Comparison of ENCODE assay signal across 9 mouse cellular contexts in the genomic region with DNA sequence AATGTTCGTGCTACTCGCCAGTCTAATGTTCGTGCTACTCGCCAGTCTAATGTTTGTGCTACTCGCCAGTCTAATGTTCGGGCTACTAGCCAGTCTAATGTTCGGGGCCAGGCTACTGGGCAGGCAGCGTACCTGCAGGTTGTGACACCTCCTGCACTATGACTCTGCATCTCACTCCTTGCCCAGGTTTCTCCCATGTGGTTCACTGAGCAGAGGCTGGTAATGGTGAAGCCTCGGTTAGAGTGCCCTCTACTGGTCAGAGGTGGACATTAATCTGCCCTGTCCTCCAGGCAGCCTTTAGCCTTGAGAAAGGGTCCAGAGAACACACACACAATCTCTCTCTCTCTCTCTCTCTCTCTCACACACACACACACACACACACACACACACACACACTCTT. TPM values are rescaled to one million over a fixed set of nuclear protein-coding genes. Genes with fewer than 3 reads are reported as not detected.
DNase-seq lines count a peak whose midpoint lies in the region; ATAC-seq and TF ChIP-seq lines count a peak whose summit lies in the region.
"Had no signal": no experiment of that assay in that cellular context is flagged by ENCODE, and none has a peak within 500 bp of the region (broad histone marks: within the 10 kb centered on the region; RNA-seq: fewer than 3 reads in every experiment).

No protein-coding gene starts in this region.

- 0 out of 2 replicates have a peak, but pooled peaks have one; percentile 55 for ATAC-seq in embryonic facial prominence, embryonic 12.5 days (ENCODE audit: insufficient number of reproducible peaks, insufficient read depth, low FRiP score, low TSS enrichment)
- ATAC-seq in granulocyte monocyte progenitor cell, adult 5-6 weeks (replicated peaks; ENCODE audit: poor library complexity, severe bottlenecking): peak; percentile 80
- ATAC-seq in kidney, embryonic 14.5 days (ENCODE audit: low FRiP score, low TSS enrichment): peak; percentile 84; the same call in 1 of the 2 replicates
- ATAC-seq in limb, embryonic 14.5 days (ENCODE audit: low FRiP score, low read depth): peak; percentile 81; the same call in 1 of the 2 replicates

- no peaks in the 10 kb centered on the region for H3K4me1 ChIP-seq in embryonic facial prominence, embryonic 12.5 days
- no peaks in the 10 kb centered on the region for H3K4me1 ChIP-seq in kidney, embryonic 14.5 days (ENCODE audit: control insufficient read depth, insufficient read depth, low read length)
- H3K4me1 ChIP-seq in limb, embryonic 14.5 days (ENCODE audit: control insufficient read depth, insufficient read depth, low read length): no peaks in the 10 kb centered on the region
- H3K4me1 ChIP-seq in testis, adult 2 months (ENCODE audit: control insufficient read depth, insufficient read depth, low read length): no peaks in the 10 kb centered on the region
- H3K4me1 ChIP-seq: heart, embryonic 13.5 days had no signal

- H3K36me3 ChIP-seq in embryonic facial prominence, embryonic 12.5 days: peaks cover 22% of the 10 kb centered on the region
- no peaks in the 10 kb centered on the region for H3K36me3 ChIP-seq in kidney, embryonic 14.5 days (ENCODE audit: control insufficient read depth, insufficient read depth, low read length)
- H3K36me3 ChIP-seq in limb, embryonic 14.5 days (ENCODE audit: control insufficient read depth, insufficient read depth, low read length): peaks cover 9% of the 10 kb centered on the region; the same call in 1 of the 2 replicates
- no peaks in the 10 kb centered on the region for H3K36me3 ChIP-seq in testis, adult 2 months (ENCODE audit: control insufficient read depth, insufficient read depth, low read length)
- H3K36me3 ChIP-seq: heart, embryonic 13.5 days had no signal

- no peak overlapping the region for H3K27ac ChIP-seq in embryonic facial prominence, embryonic 12.5 days
- H3K27ac ChIP-seq in kidney, embryonic 14.5 days (ENCODE audit: low read depth, low read length): no peak overlapping the region
- no peak overlapping the region for H3K27ac ChIP-seq in limb, embryonic 14.5 days (replicated peaks; ENCODE audit: low read depth, low read length)
- no peak overlapping the region for H3K27ac ChIP-seq in testis, adult 2 months (ENCODE audit: control insufficient read depth, insufficient read depth, low read depth, low read length)
- H3K27ac ChIP-seq: heart, embryonic 13.5 days had no signal

- WGBS in embryonic facial prominence, embryonic 12.5 days: 56% methylated on average over 9 of the region's 9 CpGs
- 54% methylated on average over 9 of the region's 9 CpGs for WGBS in kidney, embryonic 14.5 days
- 57% methylated on average over 9 of the region's 9 CpGs for WGBS in limb, embryonic 14.5 days

- no peak overlapping the region for H3K4me2 ChIP-seq in embryonic facial prominence, embryonic 12.5 days (replicated peaks)
- H3K4me2 ChIP-seq in kidney, embryonic 14.5 days (replicated peaks; ENCODE audit: low read depth, low read length): no peak overlapping the region
- H3K4me2 ChIP-seq in limb, embryonic 14.5 days (replicated peaks; ENCODE audit: low read depth, low read length, severe bottlenecking): no peak overlapping the region
- H3K4me2 ChIP-seq: heart, embryonic 13.5 days had no signal

- H3K27me3 ChIP-seq in embryonic facial prominence, embryonic 12.5 days: no peaks in the 10 kb centered on the region
- H3K27me3 ChIP-seq in kidney, embryonic 14.5 days (ENCODE audit: control insufficient read depth, insufficient read depth, low read length): no peaks in the 10 kb centered on the region
- no peaks in the 10 kb centered on the region for H3K27me3 ChIP-seq in limb, embryonic 14.5 days (ENCODE audit: control insufficient read depth, insufficient read depth, low read length)
- H3K27me3 ChIP-seq in testis, adult 2 months (ENCODE audit: control insufficient read depth, insufficient read depth, low read length): no peaks in the 10 kb centered on the region

- peak; percentile 87; the same call in 1 of the 2 replicates for TF ChIP-seq CTCF in testis, adult 2 months (IDR thresholded peaks at IDR 0.05; ENCODE audit: control insufficient read depth, insufficient read depth, insufficient replicate concordance, low read depth, low read length)

- H3K4me3 ChIP-seq in embryonic facial prominence, embryonic 12.5 days: no peak overlapping the region
- H3K4me3 ChIP-seq in kidney, embryonic 14.5 days (ENCODE audit: low read length): no peak overlapping the region
- H3K4me3 ChIP-seq in limb, embryonic 14.5 days (replicated peaks; ENCODE audit: low read length): no peak overlapping the region
- H3K4me3 ChIP-seq in testis, adult 2 months (ENCODE audit: control insufficient read depth, low read depth, low read length): no peak overlapping the region
- H3K4me3 ChIP-seq: heart, embryonic 13.5 days had no signal

- no peak overlapping the region for H3K9ac ChIP-seq in embryonic facial prominence, embryonic 12.5 days
- no peak overlapping the region for H3K9ac ChIP-seq in kidney, embryonic 14.5 days (ENCODE audit: low read depth, low read length)
- no peak overlapping the region for H3K9ac ChIP-seq in limb, embryonic 14.5 days (ENCODE audit: low read depth, low read length, severe bottlenecking)
- H3K9ac ChIP-seq: heart, embryonic 13.5 days had no signal

- H3K9me3 ChIP-seq in embryonic facial prominence, embryonic 12.5 days: no peaks in the 10 kb centered on the region
- H3K9me3 ChIP-seq in kidney, embryonic 14.5 days (ENCODE audit: control insufficient read depth, low read length): no peaks in the 10 kb centered on the region
- H3K9me3 ChIP-seq in limb, embryonic 14.5 days (ENCODE audit: control insufficient read depth, low read length): no peaks in the 10 kb centered on the region
- H3K9me3 ChIP-seq: heart, embryonic 13.5 days had no signal

- peak; percentile 18 to 29 for DNase-seq in CD8-positive naive resting alpha-beta T cell, adult 2 months (ENCODE audit: low read depth in 2 of 2, low spot score in 2 of 2)
- DNase-seq in adrenal gland, postnatal 4 days (ENCODE audit: low spot score in 2 of 2): peak; percentile 28 to 57
- peak; percentile 83 for DNase-seq in limb, embryonic 14.5 days (ENCODE audit: low spot score)
- DNase-seq in neural tube, embryonic 10.5 days (ENCODE audit: extremely low spot score, low spot score): peak; percentile 80

- TF ChIP-seq POLR2A in limb, embryonic 14.5 days (IDR thresholded peaks at IDR 0.05; ENCODE audit: borderline replicate concordance, extremely low read depth, insufficient read depth, insufficient read length): peak; percentile 23; the same call in 1 of the 2 replicates
- no peak for TF ChIP-seq POLR2A in testis, adult 2 months (IDR thresholded peaks at IDR 0.05; ENCODE audit: control insufficient read depth, low read depth, low read length)

RNA-seq across cellular contexts. Expression of gene Tspan11, which starts 58.3 kb away (rescaled TPM):
- 1 to 10 TPM; 9.5 TPM for total RNA-seq in adrenal gland, postnatal 4 days (2021)
- 20.8 and 24.7 TPM in 2 replicates for polyA plus RNA-seq in embryonic facial prominence, embryonic 12.5 days (2016; fragmentation: Nextera tagmentation; extraction: Ambion mirVana)
- not detected in 2 replicates for total RNA-seq in granulocyte monocyte progenitor cell, adult 5-6 weeks (2014; fragmentation: Nextera tagmentation)
- not detected in 2 replicates for total RNA-seq in granulocyte monocyte progenitor cell, adult 5-6 weeks (2017)
- polyA plus RNA-seq in kidney, embryonic 14.5 days (2014; fragmentation: Nextera tagmentation; extraction: Ambion mirVana): 5.0 and 5.8 TPM in 2 replicates
- 18.5 and 20.1 TPM in 2 replicates for polyA plus RNA-seq in limb, embryonic 14.5 days (2012; rRNA removed)
- 19.8 and 25.2 TPM in 2 replicates for polyA plus RNA-seq in limb, embryonic 14.5 days (2014; fragmentation: Nextera tagmentation; extraction: Ambion mirVana)
- 0.75 and 1.3 TPM in 2 replicates for polyA plus RNA-seq in testis, adult 2 months (2012; rRNA removed)

Comparison
In these comparisons a context has a peak if more than half of its experiments do, and no peak if none do; other contexts are left out.
1. DNase-seq: peak in every context shown above with its lines; median percentile 83 in limb, embryonic 14.5 days; 80 in neural tube, embryonic 10.5 days; 42 in adrenal gland, postnatal 4 days; 24 in CD8-positive naive resting alpha-beta T cell, adult 2 months.